Mouse (Mus musculus): Measurements from ENCODE around the gene Hist1h2ae.

DNA sequence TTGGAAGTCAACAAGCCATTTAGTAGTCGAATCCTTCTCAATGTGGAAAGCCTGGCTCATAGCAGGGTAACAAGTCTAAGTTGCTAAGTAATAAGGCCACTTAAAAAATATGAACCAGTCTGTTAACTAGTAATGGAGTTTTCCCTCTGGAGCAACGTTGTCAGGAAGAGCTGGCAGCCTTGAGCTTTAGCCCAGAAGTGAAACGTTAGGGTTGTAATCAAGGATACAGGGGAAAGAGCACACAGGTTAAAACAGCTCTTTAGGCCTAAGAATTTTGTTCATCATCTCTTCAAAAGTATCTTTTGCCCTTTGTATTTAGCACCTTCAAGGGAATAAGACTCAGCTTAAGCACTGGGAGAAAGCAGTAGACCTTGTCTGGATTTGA, 20.3 kb downstream of the Hist1h2ae start:
- TF ChIP-seq TAL1 (IDR thresholded peaks at IDR 0.05; ENCODE audit: low read length), result no peak
- no peak for TF ChIP-seq GATA1 (IDR thresholded peaks at IDR 0.05; ENCODE audit: low read length)
